Mouse (Mus musculus) urinary bladder, adult 2 months (tissue): ENCODE results near the gene Syt2. TPM values are rescaled to one million over a fixed set of nuclear protein-coding genes. Genes with fewer than 3 reads are reported as not detected.

Experiments used
- DNase-seq: peaks from one replicate; pipeline ENCODE4 v3.0.0; 2022; ENCODE audit warnings: low spot score
- polyA plus RNA-seq: library from polyadenylated mRNA; depleted of rRNA; stranded (reverse); fragments of >200 nt; gene quantifications from 2 replicates; pipeline ENCODE4 v1.2.3, GENCODE M21; 2012

Syt2 gene
- polyA plus RNA-seq, 1 experiment, result 0.08 TPM

GRCm38 (mm10) chr1:134704396-134705306 is 58.2 kb downstream of the Syt2 start:
- DNase-seq, result no peak

DNA sequence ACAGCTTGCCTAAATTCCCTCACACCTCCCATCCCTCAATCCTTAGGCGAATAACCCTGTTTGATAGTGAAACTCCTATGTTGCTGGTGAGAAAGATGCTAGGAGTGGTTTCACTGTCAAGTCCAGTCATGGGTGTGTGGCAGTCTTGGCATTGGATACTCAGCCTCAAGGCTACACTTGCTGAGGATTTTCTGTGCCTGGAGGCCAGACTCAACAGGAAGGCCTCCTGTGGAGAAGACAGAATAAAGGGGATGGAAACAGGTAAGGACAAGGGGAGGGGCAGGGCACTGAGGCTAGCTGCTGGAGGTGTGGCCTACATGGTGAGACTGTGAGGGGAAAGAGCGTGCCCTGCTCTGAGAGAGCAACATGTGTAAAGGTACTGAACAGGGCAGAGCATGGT is 60.1 kb downstream of the Syt2 start:
- no peak for DNase-seq

DNA sequence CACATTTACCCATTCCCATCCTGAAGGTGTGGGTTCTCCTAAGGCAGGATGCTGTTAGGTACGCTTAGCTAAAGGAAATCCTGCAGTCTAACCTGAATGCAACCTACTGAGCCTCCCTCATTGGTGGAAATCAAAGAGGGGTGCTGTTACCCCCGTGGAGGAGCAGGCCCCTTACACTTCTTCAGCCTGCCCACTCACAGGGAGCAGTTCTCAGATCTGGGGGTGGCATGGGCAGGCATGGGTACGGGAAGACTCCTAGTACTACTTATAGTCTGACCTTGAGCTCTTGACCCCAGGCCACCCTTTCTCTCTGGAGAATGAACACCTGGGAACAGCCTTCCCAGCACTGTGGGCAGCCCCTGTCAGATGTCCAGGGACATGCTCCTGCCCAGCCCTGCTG is 61.0 kb downstream of the Syt2 start:
- no peak for DNase-seq

DNA sequence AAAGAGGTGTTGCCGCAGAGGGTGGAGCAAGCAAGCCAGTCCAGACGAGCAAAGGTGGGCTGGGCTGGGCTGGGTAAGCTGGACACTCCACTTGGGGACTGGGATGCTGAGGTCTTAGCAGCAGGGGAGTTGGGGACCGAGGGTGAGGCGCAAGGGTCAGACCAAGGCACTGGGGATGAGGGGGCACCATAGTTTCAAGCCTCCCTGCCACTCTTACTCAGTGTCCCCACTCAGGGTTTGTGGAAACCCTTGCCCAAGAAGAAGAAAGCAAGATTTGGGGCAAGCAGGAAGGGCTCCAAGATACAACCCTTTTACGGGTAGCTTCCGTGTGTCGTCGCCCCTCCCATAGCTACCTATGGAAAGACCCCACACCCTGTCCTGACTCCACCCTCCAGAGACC is 61.8 kb downstream of the Syt2 start:
- DNase-seq, result no peak

- no peak for DNase-seq
Measured at GRCm38 (mm10) chr1:134708801-134709385, 62.4 kb downstream of the Syt2 start.

DNA sequence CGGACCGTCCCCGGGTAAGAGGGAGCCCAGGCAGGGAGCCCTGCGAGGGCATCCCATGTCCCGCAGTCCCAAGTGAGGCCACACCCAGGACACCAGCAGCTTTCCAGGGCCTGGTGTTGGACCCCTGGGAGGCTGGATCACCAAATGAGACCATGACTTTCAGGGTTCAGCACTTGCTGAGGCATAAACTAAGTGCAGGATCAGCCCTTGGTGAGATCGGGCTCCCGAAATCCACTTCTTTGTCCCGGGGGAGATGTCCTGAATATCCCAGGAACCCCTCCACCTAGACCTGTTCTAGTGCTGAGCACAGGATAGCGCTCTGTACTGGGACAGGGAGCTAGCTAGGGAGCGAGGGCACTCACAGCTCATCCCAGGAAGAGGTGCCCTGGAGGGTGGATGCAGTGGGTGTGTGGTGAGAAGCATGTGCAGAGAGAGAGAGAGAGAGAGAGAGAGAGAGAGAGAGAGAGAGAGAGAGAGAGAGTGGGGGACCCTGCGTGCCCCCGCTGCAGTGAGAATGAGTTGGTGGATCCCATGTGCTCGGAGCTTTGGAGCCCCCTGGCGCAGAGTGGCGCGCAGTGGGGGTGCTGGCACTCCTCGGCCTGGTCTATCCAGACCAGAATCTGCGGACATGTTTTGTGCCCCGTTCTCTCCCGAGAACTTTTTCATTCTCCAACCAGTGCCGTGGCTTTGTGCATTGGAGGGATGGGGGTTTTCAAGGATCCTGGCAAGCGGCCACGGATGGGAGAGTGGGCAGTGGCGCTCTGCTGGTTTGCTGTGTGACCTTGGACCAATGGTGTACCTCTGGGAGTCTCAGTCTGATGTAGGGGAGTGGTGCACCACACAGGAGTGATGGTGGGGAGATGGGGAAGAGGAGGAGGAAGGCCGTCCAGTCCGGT is 63.2 kb downstream of the Syt2 start:
- DNase-seq, result no peak

- no peak for DNase-seq
Measured at GRCm38 (mm10) chr1:134711061-134711460, 64.6 kb downstream of the Syt2 start.

DNA sequence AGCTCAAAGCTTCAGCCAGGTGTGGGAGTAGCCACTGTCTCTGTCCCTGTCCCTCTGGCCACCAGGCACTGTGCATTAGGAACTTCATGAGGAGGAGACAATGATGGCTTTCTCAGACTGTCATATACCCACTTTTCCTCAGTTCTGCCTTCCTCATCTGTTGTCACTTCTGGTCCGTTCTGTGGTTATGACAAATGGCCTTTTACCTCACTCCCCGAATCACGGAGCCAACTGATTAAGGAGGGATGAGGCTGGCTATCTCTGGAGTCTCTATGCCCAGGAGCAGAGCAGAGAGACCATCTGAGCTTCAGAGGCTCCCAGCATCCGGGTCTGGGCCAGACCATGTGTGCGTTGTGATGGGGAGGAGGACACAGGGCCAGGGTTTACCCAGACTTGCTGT is 65.2 kb downstream of the Syt2 start:
- no peak for DNase-seq

GRCm38 (mm10) chr1:134712781-134713299 is 66.4 kb downstream of the Syt2 start:
- DNase-seq, result no peak

DNA sequence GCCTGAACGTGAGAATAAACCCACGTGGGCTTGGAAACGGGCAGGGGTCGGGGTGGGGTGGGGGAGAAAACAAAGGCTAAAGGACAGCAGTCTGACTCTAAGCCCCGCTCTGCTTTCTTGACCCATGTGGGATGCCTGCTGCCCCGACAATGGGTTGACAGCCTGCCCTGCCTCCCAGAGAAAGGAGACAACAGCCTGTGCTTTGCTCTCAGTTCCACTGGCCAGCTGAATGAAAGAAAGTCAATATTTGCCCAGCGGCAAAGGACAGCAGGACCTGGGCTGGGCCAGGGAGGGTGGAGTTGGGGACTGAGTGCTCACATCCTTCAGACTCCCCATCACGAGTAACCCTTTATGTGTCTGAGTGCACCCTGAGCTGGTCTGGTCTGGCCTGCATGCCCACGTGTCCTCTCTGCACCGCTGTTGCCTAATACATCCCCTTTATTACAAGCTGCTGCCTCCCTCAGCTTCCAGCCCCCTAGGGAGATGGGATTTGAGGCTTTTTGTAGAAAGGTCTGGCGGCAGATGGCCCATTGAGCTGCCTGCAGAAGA is 67.0 kb downstream of the Syt2 start:
- DNase-seq, result no peak

DNA sequence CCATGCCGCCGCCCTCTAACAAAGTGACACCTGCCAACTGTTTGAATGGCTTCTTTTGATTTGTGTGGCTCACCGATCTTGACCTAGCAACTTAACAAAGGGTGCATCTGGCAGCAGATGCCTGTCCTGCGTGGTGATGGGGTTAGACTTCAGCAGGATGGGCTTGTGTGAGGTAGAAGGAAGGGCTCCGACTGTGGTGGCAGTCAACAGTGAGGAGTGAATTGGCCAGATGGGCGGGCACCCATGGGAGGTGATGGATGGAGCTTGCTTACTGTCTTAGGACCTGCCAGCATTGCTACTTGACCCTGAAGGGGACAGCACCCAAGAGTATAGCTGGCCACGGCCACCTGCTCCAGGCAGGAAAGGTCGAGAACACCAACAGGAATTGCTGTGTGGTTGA is 67.7 kb downstream of the Syt2 start:
- DNase-seq, result no peak

- no peak for DNase-seq
Measured at GRCm38 (mm10) chr1:134715092-134715491, 68.6 kb downstream of the Syt2 start.

DNA sequence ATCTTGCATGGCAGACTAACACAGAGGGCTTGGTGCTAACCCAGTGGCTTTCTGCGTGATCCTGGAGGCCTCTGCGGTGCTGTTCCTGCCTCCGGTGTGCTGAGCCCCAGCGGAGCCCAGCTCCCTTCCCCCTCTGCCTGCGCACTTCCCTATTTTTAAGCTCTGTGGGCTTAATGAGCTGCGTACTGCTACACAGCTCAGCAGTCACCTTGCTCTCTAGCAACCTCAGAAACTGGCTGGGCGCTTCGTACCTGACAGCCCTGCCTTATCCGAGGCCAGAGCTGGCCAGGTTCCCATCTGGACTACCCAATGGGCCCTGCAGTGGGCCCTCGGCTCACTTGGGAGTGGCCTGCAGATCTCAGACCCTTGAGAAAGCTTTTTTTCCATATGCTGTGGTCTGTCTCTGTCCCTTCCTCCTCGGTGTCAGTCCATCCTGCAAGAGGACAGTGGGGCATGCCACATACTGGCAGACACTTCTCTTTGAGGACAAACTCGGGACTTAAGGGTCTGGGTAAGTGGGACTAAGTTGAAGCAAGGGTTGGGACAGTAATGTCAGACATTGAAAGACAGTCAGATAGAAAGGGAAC is 73.3 kb downstream of the Syt2 start:
- DNase-seq, result no peak

DNA sequence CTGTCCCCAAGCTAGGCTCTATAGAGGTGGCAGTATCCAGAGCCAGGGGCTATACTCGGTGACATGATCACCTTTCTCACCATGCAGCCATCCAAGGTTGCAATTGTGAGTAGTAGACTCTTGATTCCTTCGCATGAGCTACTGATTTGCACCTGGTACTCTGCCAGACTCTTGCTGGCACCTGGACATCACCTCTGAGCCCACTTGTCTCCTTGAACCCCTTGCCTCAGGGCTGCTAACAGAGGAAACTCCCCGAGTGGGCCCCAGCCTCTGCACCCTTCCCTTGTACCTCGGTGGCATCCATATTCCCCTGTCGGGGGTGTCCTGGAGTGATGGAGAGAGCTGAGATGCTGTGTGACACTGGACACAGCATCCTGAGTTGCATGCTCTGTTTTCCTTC is 75.0 kb downstream of the Syt2 start:
- no peak for DNase-seq

- no peak for DNase-seq
Measured at GRCm38 (mm10) chr1:134722891-134723290, 76.4 kb downstream of the Syt2 start.

GRCm38 (mm10) chr1:134725276-134725675 is 78.8 kb downstream of the Syt2 start:
- DNase-seq, result no peak

GRCm38 (mm10) chr1:134726480-134726879 is 80.0 kb downstream of the Syt2 start:
- no peak for DNase-seq

DNA sequence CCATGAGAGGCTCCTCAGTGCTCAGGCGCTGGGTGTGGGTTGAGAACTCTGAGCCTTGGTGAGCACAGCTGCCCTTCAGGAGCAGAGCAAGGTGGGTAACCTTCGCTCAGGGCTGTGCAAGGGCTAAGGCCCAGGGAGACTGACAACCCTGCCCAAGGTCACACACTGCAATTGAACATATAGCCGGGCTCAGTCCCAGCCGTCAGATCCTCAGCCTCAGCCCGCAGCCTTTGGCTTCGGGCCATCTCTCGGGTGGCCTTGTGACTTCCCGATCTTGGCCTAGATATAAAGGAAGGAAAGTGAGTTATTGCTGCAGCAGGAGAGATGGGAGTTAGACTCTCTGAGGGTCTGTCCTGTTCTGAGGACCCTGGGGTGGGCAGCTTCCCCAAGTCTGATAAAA is 80.8 kb downstream of the Syt2 start:
- DNase-seq, result no peak

DNA sequence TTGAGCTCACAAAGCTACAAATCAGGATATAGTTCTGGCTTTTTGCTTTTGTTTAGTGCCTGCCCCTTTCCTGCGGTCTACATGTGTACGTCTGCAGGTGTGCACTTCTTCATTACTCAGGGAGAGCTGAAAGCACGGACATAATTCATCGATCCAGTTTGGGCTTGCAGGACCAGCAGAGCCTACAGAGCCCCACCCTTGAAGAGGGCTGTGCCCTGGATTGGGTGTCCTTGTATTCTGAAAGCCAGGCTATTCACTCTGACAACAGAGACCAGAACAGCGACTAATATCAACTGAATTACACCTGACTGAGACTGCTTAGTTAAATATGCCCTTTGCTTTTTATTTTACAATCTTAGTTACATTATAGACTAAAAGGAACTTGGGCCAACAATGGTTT is 87.2 kb downstream of the Syt2 start:
- no peak for DNase-seq

- DNase-seq, result no peak
Measured at GRCm38 (mm10) chr1:134737463-134737862, 91.0 kb downstream of the Syt2 start.

GRCm38 (mm10) chr1:134741433-134741832 is 95.0 kb downstream of the Syt2 start:
- no peak for DNase-seq
